Mouse (Mus musculus): Measurements from ENCODE around the gene Pamr1. TPM values are rescaled to one million over a fixed set of nuclear protein-coding genes. Genes with fewer than 3 reads are reported as not detected.

Pamr1 gene
- polyA plus RNA-seq, 1 experiment from 2014 or later, result 35.2 TPM

DNA sequence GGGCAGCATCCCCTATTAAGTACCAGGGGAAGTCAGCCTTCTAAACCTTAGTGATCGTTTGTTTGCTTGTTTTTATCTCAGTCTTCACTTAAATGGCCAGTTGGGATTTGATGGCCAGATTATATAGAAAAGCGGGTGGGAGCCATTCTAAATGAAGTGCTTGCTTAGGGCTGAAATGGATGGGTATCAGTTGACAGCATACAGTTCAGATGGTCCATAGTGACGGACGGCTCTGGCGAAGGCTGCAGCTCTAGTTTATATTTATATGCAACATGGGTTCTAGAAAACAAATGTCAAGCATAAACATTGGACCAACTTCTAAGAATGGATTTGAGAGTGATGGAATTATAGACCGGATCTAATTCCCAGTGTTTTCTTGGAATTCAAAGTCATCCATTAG, 118.2 kb downstream of the Pamr1 start:
- Histone ChIP-seq H3K36me3 (ENCODE audit: control insufficient read depth, insufficient read depth, low read length) (no peaks in the 10 kb centered on the region), H3K4me3 (replicated peaks; ENCODE audit: low read length) (no peak overlapping the region), H3K27me3 (ENCODE audit: control insufficient read depth, insufficient read depth, low read length) (no peaks in the 10 kb centered on the region), H3K9ac (ENCODE audit: low read length) (no peak overlapping the region), H3K9me3 (replicated peaks; ENCODE audit: control insufficient read depth, low read length) (no peaks in the 10 kb centered on the region), H3K27ac (ENCODE audit: low read length) (no peak overlapping the region), H3K4me1 (ENCODE audit: control insufficient read depth, insufficient read depth, low read length) (peaks cover 4% of the 10 kb centered on the region), H3K4me2 (ENCODE audit: low read depth, low read length) (no peak overlapping the region)
- 61% methylated on average over 6 of the region's 6 CpGs for WGBS
- no peak for ATAC-seq (ENCODE audit: insufficient read depth, low FRiP score)

- Histone ChIP-seq H3K36me3 (ENCODE audit: control insufficient read depth, insufficient read depth, low read length) (no peaks in the 10 kb centered on the region), H3K9me3 (replicated peaks; ENCODE audit: control insufficient read depth, low read length) (no peaks in the 10 kb centered on the region), H3K4me1 (ENCODE audit: control insufficient read depth, insufficient read depth, low read length) (no peaks in the 10 kb centered on the region), H3K4me3 (replicated peaks; ENCODE audit: low read length) (no peak overlapping the region), H3K27me3 (ENCODE audit: control insufficient read depth, insufficient read depth, low read length) (no peaks in the 10 kb centered on the region), H3K4me2 (ENCODE audit: low read depth, low read length) (no peak overlapping the region), H3K27ac (ENCODE audit: low read length) (no peak overlapping the region), H3K9ac (ENCODE audit: low read length) (no peak overlapping the region)
- WGBS, result 44% methylated on average over 6 of the region's 6 CpGs
- no peak for ATAC-seq (ENCODE audit: insufficient read depth, low FRiP score)
Measured at GRCm38 (mm10) chr2:102669580-102669979, 119.8 kb downstream of the Pamr1 start.

DNA sequence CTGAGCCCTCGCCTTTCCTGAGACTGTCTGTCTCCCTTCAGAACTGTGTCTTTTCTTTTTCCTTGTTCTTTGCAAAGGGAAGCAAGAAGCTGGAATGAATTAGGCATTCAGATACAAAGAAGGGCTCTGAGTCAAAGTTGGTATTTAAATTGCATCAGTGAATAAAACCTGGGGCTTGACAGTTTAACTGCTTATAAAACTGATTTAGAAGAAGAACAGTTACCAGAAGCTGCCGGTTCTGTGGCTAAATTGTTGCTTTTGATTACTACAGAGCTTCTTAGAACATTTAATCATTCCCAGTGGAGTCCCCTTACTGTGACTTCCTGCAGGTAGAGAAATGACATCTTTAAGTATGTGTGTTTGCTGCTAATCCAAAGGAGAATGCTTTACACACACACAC, 124.8 kb downstream of the Pamr1 start:
- WGBS, result 62% methylated on average over 2 of the region's 2 CpGs

GRCm38 (mm10) chr2:102675275-102675674, 125.5 kb downstream of the Pamr1 start:
- 76% methylated on average over 6 of the region's 6 CpGs for WGBS
- H3K36me3 ChIP-seq (ENCODE audit: control insufficient read depth, insufficient read depth, low read length), result no peaks in the 10 kb centered on the region
- no peak overlapping the region for H3K27ac ChIP-seq (ENCODE audit: low read length)
- no peaks in the 10 kb centered on the region for H3K27me3 ChIP-seq (ENCODE audit: control insufficient read depth, insufficient read depth, low read length)
- no peaks in the 10 kb centered on the region for H3K9me3 ChIP-seq (replicated peaks; ENCODE audit: control insufficient read depth, low read length)
- H3K9ac ChIP-seq (ENCODE audit: low read length), result no peak overlapping the region
- no peak for ATAC-seq (ENCODE audit: insufficient read depth, low FRiP score)
- no peak overlapping the region for H3K4me3 ChIP-seq (replicated peaks; ENCODE audit: low read length)
- H3K4me2 ChIP-seq (ENCODE audit: low read depth, low read length), result no peak overlapping the region
- H3K4me1 ChIP-seq (ENCODE audit: control insufficient read depth, insufficient read depth, low read length), result no peaks in the 10 kb centered on the region

More for the DNA sequence above, 124.8 kb downstream of the Pamr1 start:
- ATAC-seq (ENCODE audit: insufficient read depth, low FRiP score), result no peak
- Histone ChIP-seq H3K4me3 (replicated peaks; ENCODE audit: low read length) (no peak overlapping the region), H3K9me3 (replicated peaks; ENCODE audit: control insufficient read depth, low read length) (no peaks in the 10 kb centered on the region), H3K27ac (ENCODE audit: low read length) (no peak overlapping the region), H3K4me2 (ENCODE audit: low read depth, low read length) (no peak overlapping the region), H3K9ac (ENCODE audit: low read length) (no peak overlapping the region), H3K4me1 (ENCODE audit: control insufficient read depth, insufficient read depth, low read length) (no peaks in the 10 kb centered on the region), H3K27me3 (ENCODE audit: control insufficient read depth, insufficient read depth, low read length) (no peaks in the 10 kb centered on the region), H3K36me3 (ENCODE audit: control insufficient read depth, insufficient read depth, low read length) (no peaks in the 10 kb centered on the region)

DNA sequence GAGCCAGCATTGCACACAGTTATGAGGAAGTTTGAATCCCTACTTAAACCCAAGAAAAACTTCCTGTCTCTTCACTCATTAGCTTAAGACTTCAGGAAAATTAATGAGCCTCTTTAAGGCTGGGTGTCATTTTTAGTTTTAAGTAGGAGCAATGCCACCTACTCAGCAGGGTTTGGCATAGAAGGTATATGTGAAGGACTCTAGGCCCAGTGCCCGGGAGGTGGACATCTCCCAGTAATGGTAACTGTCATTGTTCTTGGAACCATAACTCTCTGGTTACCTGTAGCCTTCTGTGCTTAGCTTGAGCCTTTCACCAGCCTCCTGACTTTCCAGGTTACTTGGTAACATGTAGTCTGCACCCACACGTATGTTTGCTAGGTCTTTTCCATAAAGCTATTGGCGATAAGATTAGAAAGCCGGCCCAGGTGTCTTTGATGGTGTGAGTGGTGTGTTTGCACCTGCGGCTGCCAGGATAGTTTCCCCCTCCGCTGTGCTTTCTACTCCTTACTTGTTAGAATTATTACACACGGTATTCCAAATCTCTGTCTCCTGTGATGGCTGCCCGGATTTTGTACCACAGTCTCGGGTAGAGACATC, 127.0 kb downstream of the Pamr1 start:
- ATAC-seq (ENCODE audit: insufficient read depth, low FRiP score), result no peak; the same call in 1 of the 2 replicates
- Histone ChIP-seq H3K36me3 (ENCODE audit: control insufficient read depth, insufficient read depth, low read length) (no peaks in the 10 kb centered on the region), H3K27ac (ENCODE audit: low read length) (peak overlapping the region; percentile 39), H3K4me3 (replicated peaks; ENCODE audit: low read length) (no peak overlapping the region), H3K9me3 (replicated peaks; ENCODE audit: control insufficient read depth, low read length) (no peaks in the 10 kb centered on the region), H3K9ac (ENCODE audit: low read length) (no peak overlapping the region), H3K27me3 (ENCODE audit: control insufficient read depth, insufficient read depth, low read length) (no peaks in the 10 kb centered on the region), H3K4me2 (ENCODE audit: low read depth, low read length) (no peak overlapping the region), H3K4me1 (ENCODE audit: control insufficient read depth, insufficient read depth, low read length) (no peaks in the 10 kb centered on the region)
- WGBS, result 71% methylated on average over 9 of the region's 9 CpGs

GRCm38 (mm10) chr2:102677400-102677799, 127.6 kb downstream of the Pamr1 start:
- Histone ChIP-seq H3K4me3 (replicated peaks; ENCODE audit: low read length) (no peak overlapping the region), H3K36me3 (ENCODE audit: control insufficient read depth, insufficient read depth, low read length) (no peaks in the 10 kb centered on the region), H3K9me3 (replicated peaks; ENCODE audit: control insufficient read depth, low read length) (no peaks in the 10 kb centered on the region), H3K9ac (ENCODE audit: low read length) (no peak overlapping the region), H3K4me2 (ENCODE audit: low read depth, low read length) (no peak overlapping the region), H3K4me1 (ENCODE audit: control insufficient read depth, insufficient read depth, low read length) (no peaks in the 10 kb centered on the region), H3K27ac (ENCODE audit: low read length) (peak overlapping the region; percentile 39), H3K27me3 (ENCODE audit: control insufficient read depth, insufficient read depth, low read length) (no peaks in the 10 kb centered on the region)
- no peak for ATAC-seq (ENCODE audit: insufficient read depth, low FRiP score)
- WGBS, result 55% methylated on average over 6 of the region's 6 CpGs

DNA sequence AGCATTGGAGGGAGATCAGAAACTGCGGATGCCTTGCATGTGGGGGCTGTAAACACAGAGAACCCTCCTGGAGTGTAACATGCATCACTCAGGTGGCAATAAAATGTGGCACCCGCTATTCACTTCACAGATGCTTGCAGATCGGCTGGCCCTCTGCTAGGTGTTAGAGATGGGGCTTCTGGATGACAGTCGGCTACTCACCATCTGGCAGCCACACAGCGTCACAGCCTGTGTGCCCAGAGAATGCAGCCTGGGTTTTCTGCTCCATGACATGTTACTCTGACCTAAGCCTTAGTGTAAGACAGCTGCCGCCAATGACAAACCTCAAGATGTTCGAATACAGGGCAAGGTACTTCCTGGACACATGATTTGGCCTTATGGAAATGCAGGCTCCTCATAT, 131.5 kb downstream of the Pamr1 start:
- ATAC-seq (ENCODE audit: insufficient read depth, low FRiP score), result no peak

DNA sequence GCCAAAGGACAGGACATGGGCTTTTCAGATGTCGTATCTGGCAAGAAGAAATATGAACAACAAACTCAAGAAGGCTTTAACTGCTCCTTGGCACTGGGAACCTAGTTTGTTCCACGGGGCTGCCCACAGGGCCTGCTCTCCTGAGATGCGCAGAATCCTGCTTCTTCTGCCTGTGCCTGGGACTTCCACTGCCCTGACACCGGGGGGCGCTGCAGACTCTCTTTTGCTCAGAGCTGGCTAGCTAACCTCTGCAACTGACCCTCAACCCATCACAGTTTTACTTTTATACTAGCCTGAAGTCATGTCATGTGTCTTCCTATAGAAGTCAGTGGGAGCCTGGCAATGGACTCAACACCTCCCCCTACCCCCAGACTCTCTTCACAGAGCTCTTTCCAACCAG, 132.4 kb downstream of the Pamr1 start:
- Histone ChIP-seq H3K4me2 (ENCODE audit: low read depth, low read length) (no peak overlapping the region), H3K4me3 (replicated peaks; ENCODE audit: low read length) (no peak overlapping the region), H3K4me1 (ENCODE audit: control insufficient read depth, insufficient read depth, low read length) (no peaks in the 10 kb centered on the region), H3K9me3 (replicated peaks; ENCODE audit: control insufficient read depth, low read length) (no peaks in the 10 kb centered on the region), H3K27ac (ENCODE audit: low read length) (no peak overlapping the region), H3K36me3 (ENCODE audit: control insufficient read depth, insufficient read depth, low read length) (no peaks in the 10 kb centered on the region), H3K9ac (ENCODE audit: low read length) (no peak overlapping the region), H3K27me3 (ENCODE audit: control insufficient read depth, insufficient read depth, low read length) (no peaks in the 10 kb centered on the region)
- ATAC-seq (ENCODE audit: insufficient read depth, low FRiP score), result peak; percentile 16; the same call in 1 of the 2 replicates
- 49% methylated on average over 5 of the region's 5 CpGs for WGBS

More for the DNA sequence above, 131.5 kb downstream of the Pamr1 start:
- H3K9me3 ChIP-seq (replicated peaks; ENCODE audit: control insufficient read depth, low read length), result no peaks in the 10 kb centered on the region
- no peak overlapping the region for H3K27ac ChIP-seq (ENCODE audit: low read length)
- no peak overlapping the region; the same call in 1 of the 2 replicates for H3K9ac ChIP-seq (ENCODE audit: low read length)
- H3K4me2 ChIP-seq (ENCODE audit: low read depth, low read length), result no peak overlapping the region
- no peak overlapping the region for H3K4me3 ChIP-seq (replicated peaks; ENCODE audit: low read length)
- H3K4me1 ChIP-seq (ENCODE audit: control insufficient read depth, insufficient read depth, low read length), result no peaks in the 10 kb centered on the region
- no peaks in the 10 kb centered on the region for H3K36me3 ChIP-seq (ENCODE audit: control insufficient read depth, insufficient read depth, low read length)
- 59% methylated on average over 7 of the region's 7 CpGs for WGBS
- no peaks in the 10 kb centered on the region for H3K27me3 ChIP-seq (ENCODE audit: control insufficient read depth, insufficient read depth, low read length)

GRCm38 (mm10) chr2:102685371-102686107, 135.7 kb downstream of the Pamr1 start:
- no peaks in the 10 kb centered on the region; the same call in 1 of the 2 replicates for H3K27me3 ChIP-seq (ENCODE audit: control insufficient read depth, insufficient read depth, low read length)
- no peak overlapping the region for H3K4me3 ChIP-seq (replicated peaks; ENCODE audit: low read length)
- H3K4me1 ChIP-seq (ENCODE audit: control insufficient read depth, insufficient read depth, low read length), result no peaks in the 10 kb centered on the region
- no peaks in the 10 kb centered on the region for H3K36me3 ChIP-seq (ENCODE audit: control insufficient read depth, insufficient read depth, low read length)
- no peak overlapping the region for H3K9ac ChIP-seq (ENCODE audit: low read length)
- 82% methylated on average over 7 of the region's 7 CpGs for WGBS
- no peak overlapping the region for H3K27ac ChIP-seq (ENCODE audit: low read length)
- H3K9me3 ChIP-seq (replicated peaks; ENCODE audit: control insufficient read depth, low read length), result no peaks in the 10 kb centered on the region
- no peak for ATAC-seq (ENCODE audit: insufficient read depth, low FRiP score)
- H3K4me2 ChIP-seq (ENCODE audit: low read depth, low read length), result no peak overlapping the region

All from stomach, embryonic 16.5 days (tissue).